Mouse (Mus musculus): ENCODE measurements at regions not wholly inside any gene's neighbourhood (a gene's known extent, or its start where the extent isn't known, plus 50 kb on each side); places are given as distances from the start of the nearest gene placed in this dataset.

DNA sequence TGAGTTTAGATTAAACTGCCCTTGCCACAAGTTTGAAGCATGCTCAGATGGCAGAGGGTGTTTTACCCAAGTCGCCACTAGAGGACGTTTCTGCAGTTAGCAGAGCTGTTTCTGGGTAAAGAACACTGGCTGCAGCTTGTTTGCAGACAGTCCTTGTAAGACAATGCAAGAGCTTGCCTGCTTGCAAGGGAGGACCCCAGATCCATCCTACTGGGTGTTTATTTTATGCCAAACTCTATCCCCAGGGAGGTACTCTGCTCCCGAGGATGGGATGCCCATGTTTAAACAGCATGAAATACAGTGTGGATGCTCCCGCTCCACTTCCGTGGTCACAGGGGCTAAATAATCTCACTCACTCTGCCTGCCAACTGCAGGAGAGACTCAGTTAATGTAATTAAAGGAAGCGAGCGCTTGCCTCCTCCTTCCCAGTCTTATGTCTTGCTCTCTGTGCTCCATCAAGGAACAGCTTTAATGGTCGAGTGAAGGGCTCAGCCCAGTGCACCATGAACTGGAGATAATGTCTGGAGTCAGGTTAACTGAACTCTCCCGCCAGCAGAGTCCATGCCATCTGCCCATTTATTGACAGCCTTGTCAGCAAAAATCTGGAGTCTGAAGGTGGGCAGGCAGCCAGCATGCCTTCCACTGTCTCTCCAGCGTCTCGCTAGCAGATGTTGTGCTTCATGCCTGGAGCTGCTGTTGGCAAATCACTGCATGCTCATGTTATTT is 334.8 kb downstream of the Mex3b start:
- no peak for TF ChIP-seq CTCF (IDR thresholded peaks at IDR 0.05; ENCODE audit: borderline replicate concordance, control insufficient read depth, extremely low read depth, insufficient read depth, low read length, poor library complexity)
- TF ChIP-seq POLR2A (IDR thresholded peaks at IDR 0.05; ENCODE audit: control insufficient read depth, extremely low read depth, insufficient read depth, low read length, poor library complexity), result no peak
